Mouse (Mus musculus) liver, adult 2 months (tissue): Measurements from ENCODE around the gene Tedc2.

ENCODE experiments used
- CTCF ChIP-seq: fragments of 200-500 bp; IDR thresholded peaks from 2 replicates; pipeline ENCODE4 v1.5.1; 2011; ENCODE audit warnings: low read depth, low read length, control low read depth
- POLR2A ChIP-seq: fragments of 200-500 bp; IDR thresholded peaks from 2 replicates; pipeline ENCODE4 v1.6.1; 2011; ENCODE audit warnings: low read length, control low read depth; ENCODE audit not compliant: insufficient read depth; ENCODE audit errors: extremely low read depth

DNA sequence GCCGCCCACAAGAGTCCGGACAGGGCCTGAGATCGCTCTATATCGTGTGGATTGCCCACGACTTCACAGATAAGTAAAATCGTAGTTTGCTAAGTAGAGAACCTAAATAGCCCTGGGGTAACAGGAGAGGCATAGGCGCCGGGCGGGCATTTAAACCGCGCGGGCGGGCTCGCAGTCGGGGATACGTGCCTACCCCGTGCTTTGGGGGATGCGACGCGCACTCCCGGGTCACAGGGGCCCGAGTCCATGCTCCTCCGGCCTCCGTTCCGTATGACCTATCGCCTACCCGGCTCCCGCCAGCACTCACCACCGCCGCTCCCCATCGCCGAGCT, 30.3 kb upstream of the Tedc2 start:
- TF ChIP-seq CTCF: no peak
- no peak for TF ChIP-seq POLR2A
